Comparison of ENCODE assay signal across 7 mouse cellular contexts in the genomic region with DNA sequence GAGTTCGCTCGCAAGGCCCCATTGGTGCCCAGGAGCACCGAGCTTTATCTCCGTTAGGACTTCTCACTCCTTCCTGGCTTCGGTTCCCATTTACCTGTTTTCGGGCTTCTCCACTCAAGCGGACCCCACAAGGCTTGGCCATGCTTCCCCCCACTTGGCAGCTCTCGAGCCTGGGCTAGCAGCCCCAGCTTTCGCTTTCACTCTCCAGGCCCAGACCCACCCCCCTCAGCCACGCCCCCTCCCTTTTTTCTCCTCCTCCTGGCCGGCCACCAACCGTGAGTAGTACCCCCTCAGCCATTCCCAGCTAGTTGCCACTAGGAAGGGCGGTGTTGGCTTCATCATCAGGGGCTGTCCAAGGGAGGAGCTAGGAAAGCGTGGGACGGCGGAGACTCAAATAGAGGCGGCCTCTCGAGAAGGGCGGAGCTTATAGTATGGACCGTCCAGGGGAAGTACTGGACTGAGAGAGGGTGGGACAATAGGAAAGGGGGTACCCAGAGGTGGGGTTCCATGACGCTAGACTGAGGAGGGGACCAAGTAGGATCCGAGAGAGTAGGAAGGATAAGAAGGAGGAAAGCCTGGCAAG. TPM values are rescaled to one million over a fixed set of nuclear protein-coding genes. Genes with fewer than 3 reads are reported as not detected.
A peak's percentile ranks its signal among the peaks of the same experiment; 100 is the strongest.
DNase-seq lines count a peak whose midpoint lies in the region; ATAC-seq and TF ChIP-seq lines count a peak whose summit lies in the region.

A gene (minus strand): TSS at position 366 of the 583 bp plus-strand sequence.

- H3K4me1 ChIP-seq in embryonic facial prominence, embryonic 12.5 days = peaks cover 23% of the 10 kb centered on the region
- peaks cover 6% of the 10 kb centered on the region; the same call in 1 of the 2 replicates for H3K4me1 ChIP-seq in limb, embryonic 11.5 days (ENCODE audit: control insufficient read depth, insufficient read depth, low read length)
- H3K4me1 ChIP-seq in midbrain, embryonic 14.5 days (ENCODE audit: control insufficient read depth, insufficient read depth, low read length) = peaks cover 18% of the 10 kb centered on the region
- peaks cover 6% of the 10 kb centered on the region; the same call in 1 of the 2 replicates for H3K4me1 ChIP-seq in spleen, adult 2 months (ENCODE audit: control insufficient read depth, insufficient read depth, insufficient read length)

- H3K4me3 ChIP-seq in embryonic facial prominence, embryonic 12.5 days = peak within 1 kb of the TSS; percentile 71
- peak within 1 kb of the TSS; percentile 97 for H3K4me3 ChIP-seq in limb, embryonic 11.5 days (ENCODE audit: low read depth, low read length)
- peak within 1 kb of the TSS; percentile 90 for H3K4me3 ChIP-seq in midbrain, embryonic 14.5 days (replicated peaks; ENCODE audit: low read depth, low read length)
- H3K4me3 ChIP-seq in spleen, adult 2 months (ENCODE audit: extremely low read depth, insufficient read depth, insufficient read length) = peak within 1 kb of the TSS; percentile 83

- TF ChIP-seq CTCF in spleen, adult 2 months (IDR thresholded peaks at IDR 0.05; ENCODE audit: extremely low read depth, insufficient read depth, insufficient read length, insufficient replicate concordance) = no peak

- H3K9ac ChIP-seq in embryonic facial prominence, embryonic 12.5 days = peak within 1 kb of the TSS; percentile 77
- H3K9ac ChIP-seq in limb, embryonic 11.5 days (ENCODE audit: low read length) = peak within 1 kb of the TSS; percentile 84
- H3K9ac ChIP-seq in midbrain, embryonic 14.5 days (replicated peaks; ENCODE audit: low read length) = peak within 1 kb of the TSS; percentile 88

- 1% methylated on average over 22 of the region's 22 CpGs for WGBS in embryonic facial prominence, embryonic 12.5 days
- WGBS in limb, embryonic 11.5 days = under 1% methylated on average over 22 of the region's 22 CpGs
- under 1% methylated on average over 22 of the region's 22 CpGs for WGBS in midbrain, embryonic 14.5 days
- WGBS in spleen, adult 2 months = 1% methylated on average over 22 of the region's 22 CpGs

- peak; percentile 90 for DNase-seq in adrenal gland, postnatal 25 days
- peak; percentile 100 for DNase-seq in heart, adult 11 months
- peak; percentile 93 for DNase-seq in kidney, adult 18-20 months
- DNase-seq in limb, embryonic 11.5 days (ENCODE audit: low spot score) = peak; percentile 90
- peak; percentile 94 for DNase-seq in midbrain, embryonic 14.5 days
- peak; percentile 79 to 83 for DNase-seq in spleen, adult 2 months (ENCODE audit: low read depth in 1 of 2, low spot score in 2 of 2)

- H3K9me3 ChIP-seq in embryonic facial prominence, embryonic 12.5 days = no peaks in the 10 kb centered on the region
- H3K9me3 ChIP-seq in limb, embryonic 11.5 days (ENCODE audit: control insufficient read depth, low read length) = no peaks in the 10 kb centered on the region
- no peaks in the 10 kb centered on the region for H3K9me3 ChIP-seq in midbrain, embryonic 14.5 days (ENCODE audit: control insufficient read depth, low read length)

- H3K27me3 ChIP-seq in embryonic facial prominence, embryonic 12.5 days = no peaks in the 10 kb centered on the region
- H3K27me3 ChIP-seq in limb, embryonic 11.5 days (ENCODE audit: control insufficient read depth, insufficient read depth, low read length) = no peaks in the 10 kb centered on the region
- H3K27me3 ChIP-seq in midbrain, embryonic 14.5 days (ENCODE audit: control insufficient read depth, insufficient read depth, low read length) = no peaks in the 10 kb centered on the region
- H3K27me3 ChIP-seq in spleen, adult 2 months (ENCODE audit: control insufficient read depth, insufficient read depth, low read length) = no peaks in the 10 kb centered on the region

- peaks cover 26% of the 10 kb centered on the region for H3K36me3 ChIP-seq in embryonic facial prominence, embryonic 12.5 days
- peaks cover 2% of the 10 kb centered on the region; the same call in 1 of the 2 replicates for H3K36me3 ChIP-seq in limb, embryonic 11.5 days (ENCODE audit: control insufficient read depth, insufficient read depth, low read length)
- H3K36me3 ChIP-seq in midbrain, embryonic 14.5 days (ENCODE audit: control insufficient read depth, insufficient read depth, low read length) = peaks cover 27% of the 10 kb centered on the region
- peaks cover 27% of the 10 kb centered on the region for H3K36me3 ChIP-seq in spleen, adult 2 months (ENCODE audit: control insufficient read depth, insufficient read depth, low read length)

- H3K4me2 ChIP-seq in embryonic facial prominence, embryonic 12.5 days (replicated peaks) = peak within 1 kb of the TSS; percentile 88
- H3K4me2 ChIP-seq in limb, embryonic 11.5 days (ENCODE audit: low read depth, severe bottlenecking) = peak within 1 kb of the TSS; percentile 92
- H3K4me2 ChIP-seq in midbrain, embryonic 14.5 days (ENCODE audit: low read length) = peak within 1 kb of the TSS; percentile 98

- TF ChIP-seq POLR2A in spleen, adult 2 months (IDR thresholded peaks at IDR 0.05; ENCODE audit: low read depth, low read length) = peak; percentile 22

- H3K27ac ChIP-seq in embryonic facial prominence, embryonic 12.5 days = peak within 1 kb of the TSS; percentile 97
- peak within 1 kb of the TSS; percentile 87 for H3K27ac ChIP-seq in limb, embryonic 11.5 days (replicated peaks; ENCODE audit: low read depth, low read length)
- H3K27ac ChIP-seq in midbrain, embryonic 14.5 days (replicated peaks; ENCODE audit: low read depth, low read length) = peak within 1 kb of the TSS; percentile 90
- peak within 1 kb of the TSS; percentile 95 for H3K27ac ChIP-seq in spleen, adult 2 months (ENCODE audit: insufficient read depth, low read length)

- ATAC-seq in embryonic facial prominence, embryonic 12.5 days (ENCODE audit: insufficient number of reproducible peaks, insufficient read depth, low FRiP score, low TSS enrichment) = peak; percentile 96
- peak; percentile 96 for ATAC-seq in limb, embryonic 11.5 days (ENCODE audit: insufficient number of reproducible peaks, low FRiP score, low TSS enrichment, low read depth)
- ATAC-seq in midbrain, embryonic 14.5 days (ENCODE audit: low FRiP score, low TSS enrichment) = peak; percentile 95

RNA-seq across cellular contexts. Expression of the gene that starts here (rescaled TPM):
- 357 and 368 TPM in 2 replicates for total RNA-seq in adrenal gland, postnatal 25 days (2021)
- 247 and 255 TPM in 2 replicates for polyA plus RNA-seq in embryonic facial prominence, embryonic 12.5 days (2016; fragmentation: Nextera tagmentation; extraction: Ambion mirVana)
- 195 and 225 TPM in 2 replicates for polyA plus RNA-seq in limb, embryonic 11.5 days (2014; fragmentation: Nextera tagmentation; extraction: Ambion mirVana)
- polyA plus RNA-seq in midbrain, embryonic 14.5 days (2014; fragmentation: Nextera tagmentation; extraction: Ambion mirVana) = 165 and 182 TPM in 2 replicates
- 60.4 and 67.7 TPM in 2 replicates for polyA plus RNA-seq in spleen, adult 2 months (2012; rRNA removed)

Comparison
In these comparisons a context has a peak if more than half of its experiments do, and no peak if none do; other contexts are left out.
1. Peak in every context shown above with its lines: DNase-seq, ATAC-seq, H3K4me3 ChIP-seq and H3K27ac ChIP-seq.